Mouse (Mus musculus) left cerebral cortex, adult 8-10 months (tissue): ENCODE measurements at regions not wholly inside any gene's neighbourhood (a gene's known extent, or its start where the extent isn't known, plus 50 kb on each side); places are given as distances from the start of the nearest gene placed in this dataset.

Source experiments
- DNase-seq, 2 experiments: peaks; one replicate each; pipeline ENCODE4 v3.0.0; 2022; ENCODE audit warnings: low spot score in 2 of 2

DNA sequence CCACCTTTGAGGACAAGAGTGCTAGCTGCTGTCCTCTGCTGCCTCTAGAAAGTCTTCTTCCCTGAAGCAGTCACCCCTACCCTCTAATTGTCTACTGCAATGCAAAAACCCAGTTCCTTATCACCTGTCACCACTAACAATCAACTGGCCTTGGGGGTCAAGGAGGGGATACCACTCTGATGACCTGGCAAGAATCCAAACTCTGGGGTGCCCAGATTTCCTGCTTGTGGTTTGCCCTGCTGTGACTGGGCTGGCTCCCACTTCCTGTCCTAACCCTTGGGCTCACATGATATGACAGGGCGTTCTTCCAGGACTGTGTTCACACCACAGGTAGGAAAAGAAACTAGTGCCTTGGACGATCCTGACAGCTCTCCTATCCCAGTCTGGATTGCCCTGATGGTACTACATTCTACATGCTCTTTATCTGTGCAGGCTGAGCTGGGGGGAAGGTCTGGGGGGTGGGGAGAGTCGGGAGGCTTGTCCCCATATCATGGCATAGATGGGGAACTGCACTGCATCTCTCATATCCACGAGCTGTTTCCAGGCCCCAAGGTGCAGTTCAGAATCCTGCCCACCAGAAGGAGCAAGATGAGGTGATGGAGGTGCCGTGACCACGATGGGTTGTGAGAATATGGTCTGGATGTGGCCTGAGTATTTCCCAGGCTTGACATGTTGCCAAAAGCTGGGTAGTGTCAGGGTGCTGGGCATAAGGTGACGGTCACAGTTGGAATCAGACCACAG is 81.0 kb downstream of the Maf start:
- DNase-seq: no peak

DNA sequence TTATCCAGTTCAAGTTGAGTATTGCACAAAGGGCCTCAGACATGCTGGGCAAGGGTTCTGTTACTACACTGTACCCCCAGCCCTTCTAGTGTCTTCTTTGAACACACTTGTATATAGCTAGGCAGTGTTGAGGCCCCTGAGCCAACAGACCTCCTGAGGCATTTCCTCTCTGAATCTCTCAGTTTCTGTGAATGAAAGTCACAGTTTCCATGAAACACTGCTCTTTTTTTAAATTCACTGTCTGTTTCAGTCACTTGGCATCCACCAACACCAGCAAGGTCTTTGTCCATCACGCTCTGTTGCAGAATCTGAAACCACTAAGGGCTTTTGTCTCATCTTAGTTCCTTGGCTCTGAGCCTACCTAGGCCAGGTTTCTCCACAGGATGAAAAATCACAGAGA is 82.5 kb downstream of the Maf start:
- no peak for DNase-seq

DNA sequence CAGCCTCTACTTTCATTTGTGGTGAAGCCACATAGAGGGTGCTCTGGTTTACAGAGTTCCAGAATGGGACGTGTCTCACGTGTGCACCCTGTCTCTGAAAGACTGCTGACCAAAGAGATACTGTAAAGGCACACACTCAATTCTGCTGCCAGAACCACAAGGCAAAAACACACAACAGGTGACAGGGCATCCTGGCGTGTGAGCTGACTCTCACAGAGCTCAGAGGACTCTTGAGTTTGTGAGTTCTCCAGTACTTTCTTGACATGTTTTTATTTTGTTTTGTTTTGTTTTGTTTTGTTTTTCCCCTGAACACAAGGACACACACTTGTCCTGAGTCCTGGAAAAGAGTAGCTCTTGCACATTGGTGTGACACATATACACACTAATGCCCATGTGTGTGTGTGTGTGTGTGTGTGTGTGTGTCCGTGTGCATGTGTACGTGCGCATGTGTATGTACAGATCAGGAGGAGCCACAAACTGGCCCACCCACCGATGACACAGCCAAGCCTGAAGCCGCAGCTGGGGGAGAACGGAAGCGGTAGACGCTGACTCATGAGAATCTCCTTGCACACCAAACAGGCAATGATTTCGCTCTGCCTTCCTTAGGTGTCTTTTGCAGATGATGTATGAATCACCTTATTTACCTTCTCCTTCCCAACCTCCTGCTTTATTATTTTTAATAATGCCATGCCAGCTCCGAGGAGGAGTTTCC is 89.4 kb downstream of the Maf start:
- DNase-seq: peak in 1 of 2 experiments; percentile 20

DNA sequence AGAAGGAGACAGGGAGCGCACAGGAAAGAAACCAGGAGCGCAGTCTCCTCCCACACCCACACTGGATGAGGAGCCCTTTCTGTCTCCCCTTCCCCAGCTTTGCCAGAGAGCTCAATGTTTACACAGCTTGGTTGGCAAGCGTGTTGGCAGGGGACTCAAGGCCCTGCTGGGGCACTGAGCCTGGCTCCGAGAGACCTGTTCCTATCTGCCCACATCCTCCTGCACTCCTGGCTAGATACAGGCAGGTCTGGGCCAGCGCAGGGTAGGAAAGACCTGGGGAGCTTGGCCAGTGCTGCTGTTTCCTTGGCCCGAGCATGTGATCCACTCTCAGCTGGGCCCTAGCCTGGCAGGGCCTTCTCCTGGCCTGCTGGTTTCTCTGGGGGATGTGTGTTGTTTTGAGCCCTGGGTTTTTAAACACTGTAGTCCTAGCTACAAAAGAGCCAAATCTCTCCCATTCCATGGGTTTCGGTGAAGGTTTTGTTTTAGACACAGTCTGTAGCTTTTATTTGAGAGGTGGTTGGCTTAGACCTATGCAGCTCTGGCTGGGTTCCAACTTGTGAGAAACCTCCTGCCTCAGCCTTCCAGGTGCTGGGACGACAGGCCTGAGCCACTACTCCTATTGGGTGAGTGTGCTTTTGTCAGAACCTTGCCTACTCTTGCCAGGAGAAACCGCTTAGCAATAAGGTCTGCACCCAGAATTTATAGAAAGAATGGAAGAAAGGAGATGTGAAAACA is 90.6 kb downstream of the Maf start:
- no peak for DNase-seq

DNA sequence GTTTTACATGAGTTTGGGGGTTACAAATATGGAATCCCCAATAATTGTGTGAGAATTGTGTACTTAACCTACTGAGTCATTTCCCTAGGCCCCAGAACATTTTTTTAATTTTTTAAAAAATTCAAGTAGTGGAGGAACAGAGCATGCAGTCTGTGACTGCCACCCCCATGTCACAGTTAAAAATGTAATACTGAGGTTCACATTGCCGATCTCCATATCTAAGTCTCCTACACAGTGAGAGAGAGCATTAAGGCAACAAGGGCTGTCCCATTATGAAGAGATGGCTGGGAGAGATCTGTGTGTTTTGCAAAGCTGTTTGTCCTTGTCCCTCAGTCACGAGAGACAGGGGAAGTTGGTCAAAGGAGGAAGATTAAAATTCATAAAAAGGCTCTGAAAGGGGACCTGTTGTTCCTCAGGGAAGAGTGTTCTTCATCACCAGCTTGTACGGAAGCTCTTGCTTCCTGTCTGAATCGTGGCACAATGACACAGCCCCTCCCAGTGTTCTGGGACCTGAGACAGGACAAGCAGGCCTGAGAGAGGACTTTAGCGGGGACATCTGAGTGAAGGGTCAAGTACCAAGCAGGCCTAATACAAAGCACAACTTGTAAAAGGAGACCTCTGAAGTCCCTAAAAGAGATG is 93.5 kb downstream of the Maf start:
- DNase-seq: no peak

DNA sequence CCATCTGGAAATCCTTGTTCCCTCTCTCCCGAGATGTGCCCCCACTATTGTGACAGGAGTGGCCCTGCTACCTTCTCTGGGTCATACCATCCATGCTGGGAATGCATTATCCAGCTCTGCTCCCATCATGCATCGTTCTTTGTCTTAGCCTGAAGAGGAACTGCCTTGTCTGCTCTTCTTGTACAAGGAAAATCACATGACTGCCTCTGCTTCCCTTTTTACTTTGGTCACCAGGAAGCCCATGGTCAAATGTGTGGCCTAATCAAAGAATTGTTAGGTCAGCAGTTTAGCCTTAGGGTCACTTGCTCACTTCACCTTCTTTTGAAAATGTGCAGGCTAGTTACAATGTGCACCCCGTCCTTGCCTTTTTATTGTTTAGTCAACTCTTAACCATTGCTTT is 95.5 kb downstream of the Maf start:
- no peak for DNase-seq

DNA sequence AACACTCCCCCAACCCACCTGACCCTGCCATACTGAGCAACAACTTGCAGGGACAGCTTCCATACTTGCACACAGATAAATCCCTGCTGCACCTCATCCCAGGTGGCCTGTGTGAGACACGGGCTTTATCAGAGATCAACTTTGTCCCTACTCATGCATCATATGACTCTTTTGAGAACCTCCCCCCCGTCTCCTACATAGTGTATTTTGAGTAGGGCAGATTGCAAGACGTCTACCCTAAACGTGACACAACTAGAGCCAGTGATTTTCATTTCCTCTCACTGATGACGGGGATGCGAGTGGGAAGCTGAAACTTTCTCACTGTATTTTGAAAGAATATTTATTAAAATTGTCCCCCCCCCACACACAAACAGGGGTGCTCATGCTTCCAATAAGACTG is 107.8 kb downstream of the Maf start:
- DNase-seq: no peak

DNA sequence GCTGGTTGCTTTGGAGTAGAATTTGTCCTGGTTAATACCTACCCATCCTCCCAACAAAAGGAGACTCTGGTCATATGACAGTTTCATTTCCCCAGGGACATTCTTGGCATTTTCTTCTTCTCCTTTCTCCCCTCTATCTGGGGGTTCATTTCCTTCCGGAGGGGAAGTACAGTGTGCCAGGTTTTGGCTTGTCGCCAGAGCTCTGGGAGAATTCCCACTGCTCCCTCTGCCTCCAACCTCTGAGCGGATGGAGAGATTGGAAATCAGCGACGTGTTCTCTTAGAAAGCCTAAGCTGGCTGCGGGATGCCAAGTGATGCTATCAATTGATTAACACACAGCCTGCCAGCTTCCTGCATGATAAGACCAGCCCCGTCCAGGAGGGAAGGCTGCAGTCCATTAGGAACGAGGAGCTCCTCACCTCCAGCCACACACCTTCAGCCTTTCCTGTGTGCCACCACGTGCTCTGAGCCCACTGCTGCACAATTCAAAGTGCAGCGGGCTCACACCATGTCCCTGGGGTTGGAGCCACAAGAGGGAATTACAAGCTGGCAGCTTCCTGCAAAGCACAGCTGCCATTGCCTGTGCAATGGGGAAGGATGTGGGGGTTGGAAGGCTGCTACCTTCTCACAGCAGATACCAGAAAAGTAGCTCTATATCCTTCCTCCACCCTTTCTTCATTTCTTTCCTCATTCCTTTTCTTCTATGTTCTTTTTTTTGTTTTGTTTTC is 110.2 kb downstream of the Maf start:
- no peak for DNase-seq

DNA sequence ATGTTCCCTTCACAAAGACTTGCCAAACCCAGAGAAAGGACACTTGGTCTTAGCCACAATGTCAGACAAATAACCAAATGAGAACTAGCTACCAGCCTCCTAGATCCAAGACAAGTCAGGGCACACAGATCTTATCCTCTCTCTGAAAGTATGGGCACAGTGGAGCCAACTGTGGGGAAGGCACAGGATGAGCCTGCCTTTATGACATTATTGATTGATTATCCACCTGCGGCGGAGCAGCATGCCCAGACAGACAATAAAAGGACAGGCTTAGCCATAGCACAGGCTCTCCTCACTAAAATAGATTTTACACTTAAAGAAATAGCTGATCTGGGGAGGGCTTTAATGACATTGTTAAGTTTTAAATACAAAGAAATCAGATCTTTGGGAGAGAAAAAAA is 117.9 kb downstream of the Maf start:
- no peak for DNase-seq

DNA sequence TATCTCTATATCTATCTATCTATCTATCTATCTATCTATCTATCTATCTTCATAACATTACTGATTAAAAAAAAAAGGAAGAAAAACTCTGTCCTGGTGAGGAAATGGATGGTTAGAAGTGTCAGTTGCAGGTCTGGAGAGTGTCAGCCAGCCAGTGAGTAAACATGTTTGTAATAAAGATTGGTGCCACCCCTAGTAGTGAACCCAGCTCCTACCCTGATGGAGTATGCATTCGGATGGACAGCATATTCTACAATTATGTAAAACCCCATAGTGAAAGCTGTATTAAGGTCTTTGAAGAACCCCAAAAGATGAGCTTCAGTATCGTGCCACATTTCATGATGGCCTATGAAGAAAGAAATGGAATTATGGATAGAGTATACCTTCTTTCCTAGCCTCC is 118.5 kb downstream of the Maf start:
- no peak for DNase-seq

DNA sequence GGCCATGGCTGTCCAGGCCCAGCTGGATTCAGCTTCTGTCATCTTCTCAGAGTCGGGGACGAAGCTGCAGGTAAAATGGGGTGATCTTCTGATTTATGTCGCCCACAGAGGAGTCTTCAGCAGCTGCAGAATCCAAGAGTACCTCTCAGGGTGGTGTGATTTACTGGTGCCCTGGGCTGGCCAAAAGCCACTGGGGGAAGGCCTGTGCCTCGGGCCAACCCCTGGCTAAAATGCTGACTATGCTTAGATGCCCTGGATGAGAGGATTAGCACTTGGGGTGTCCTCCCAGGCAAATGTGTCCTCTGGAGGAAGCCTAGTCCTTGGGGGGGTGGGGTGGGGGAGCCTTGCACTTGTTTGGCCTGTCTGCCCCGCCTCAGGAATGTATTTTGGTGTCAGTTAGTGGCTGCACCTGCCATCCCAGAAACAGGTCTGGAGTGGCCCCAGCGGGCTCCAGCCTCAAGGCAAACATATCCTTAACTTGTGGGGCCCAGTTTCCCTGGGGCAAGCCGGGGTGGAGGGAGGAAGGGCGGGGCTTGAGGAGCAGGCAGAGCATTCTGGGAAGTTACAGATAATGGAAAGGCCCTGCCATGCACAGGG is 123.2 kb downstream of the Maf start:
- DNase-seq: no peak

DNA sequence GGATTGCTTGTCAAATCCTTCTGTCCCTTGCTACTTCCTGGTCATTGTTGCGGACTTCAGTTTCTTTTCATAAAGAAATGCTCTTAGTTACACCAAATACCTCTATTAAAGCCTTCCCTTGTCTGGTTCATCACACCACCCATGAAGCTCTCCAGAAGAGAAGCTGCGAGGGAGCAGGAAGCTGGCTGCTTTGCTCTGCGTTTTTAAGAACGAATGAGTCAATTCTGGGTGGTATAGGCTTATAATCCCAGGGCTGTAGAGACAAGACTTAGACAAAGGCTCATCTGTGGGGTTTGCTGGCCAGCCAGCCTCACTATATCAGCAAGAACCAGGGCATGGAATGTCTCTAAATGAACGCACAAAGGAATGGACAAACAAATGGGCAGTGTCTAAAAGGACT is 124.4 kb downstream of the Maf start:
- DNase-seq: no peak

DNA sequence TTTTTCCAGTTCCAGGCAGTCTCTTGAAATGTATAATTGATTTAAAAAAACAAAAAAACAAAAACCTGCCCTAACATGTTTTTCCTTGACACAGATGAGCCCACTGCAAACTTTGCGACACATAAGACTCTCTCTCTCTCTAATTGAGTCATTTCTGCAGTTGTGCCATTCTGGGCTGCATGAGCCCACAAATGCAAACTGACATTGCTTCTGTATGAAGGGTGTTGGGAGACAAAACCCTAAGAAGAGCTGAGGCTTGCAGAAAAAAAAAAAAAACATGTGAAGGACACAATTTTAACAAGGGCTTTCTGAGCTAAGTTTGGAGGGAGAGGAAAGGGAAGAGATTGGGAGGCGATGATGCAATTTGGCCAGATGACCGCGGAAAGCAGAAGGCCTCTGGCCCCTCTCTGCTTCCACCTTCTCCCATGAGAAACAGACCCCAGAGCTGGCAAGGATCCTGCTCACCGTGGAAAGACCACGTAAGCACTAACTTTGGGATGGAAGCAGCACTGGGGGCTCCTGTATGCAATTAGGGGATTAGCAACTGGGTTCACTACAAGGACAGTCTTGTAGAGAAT is 125.6 kb downstream of the Maf start:
- no peak for DNase-seq

DNA sequence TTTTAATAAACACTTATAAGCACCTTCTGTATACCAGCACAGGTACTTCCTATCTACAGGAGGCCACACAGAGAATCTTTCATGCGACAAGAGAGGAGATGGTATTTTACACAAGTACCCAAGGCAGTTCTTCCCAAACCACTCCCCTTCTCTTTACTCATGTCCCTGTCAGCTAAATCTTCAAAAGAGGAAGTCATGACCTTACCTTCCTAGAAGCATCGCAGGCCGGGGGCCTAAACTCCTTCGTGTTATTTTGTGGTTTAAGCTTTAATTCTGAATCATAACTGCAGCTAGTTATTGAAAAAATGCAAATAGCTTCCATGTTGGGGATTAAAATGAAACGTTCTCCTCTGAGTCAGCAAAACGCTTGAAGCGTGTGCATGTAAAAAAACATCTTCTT is 139.2 kb downstream of the Maf start:
- DNase-seq: no peak

DNA sequence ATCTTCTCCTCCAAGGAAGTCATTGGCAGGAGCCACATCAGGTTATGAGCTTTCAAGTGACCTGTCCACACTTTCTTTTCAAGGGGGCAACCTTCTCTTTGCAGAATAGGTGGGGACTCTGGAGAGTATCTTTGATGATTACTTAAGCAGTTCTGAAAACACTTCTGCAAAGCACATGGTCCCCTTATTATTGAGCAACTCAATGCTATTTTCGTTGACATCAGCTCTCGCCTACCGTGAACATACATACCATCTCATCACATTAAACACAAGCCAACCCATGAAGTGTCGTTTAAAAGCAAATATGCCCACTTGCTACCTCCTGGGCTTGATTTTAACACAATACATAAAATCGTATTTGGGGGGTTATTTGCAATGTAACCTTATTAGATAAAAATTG is 141.8 kb downstream of the Maf start:
- no peak for DNase-seq

DNA sequence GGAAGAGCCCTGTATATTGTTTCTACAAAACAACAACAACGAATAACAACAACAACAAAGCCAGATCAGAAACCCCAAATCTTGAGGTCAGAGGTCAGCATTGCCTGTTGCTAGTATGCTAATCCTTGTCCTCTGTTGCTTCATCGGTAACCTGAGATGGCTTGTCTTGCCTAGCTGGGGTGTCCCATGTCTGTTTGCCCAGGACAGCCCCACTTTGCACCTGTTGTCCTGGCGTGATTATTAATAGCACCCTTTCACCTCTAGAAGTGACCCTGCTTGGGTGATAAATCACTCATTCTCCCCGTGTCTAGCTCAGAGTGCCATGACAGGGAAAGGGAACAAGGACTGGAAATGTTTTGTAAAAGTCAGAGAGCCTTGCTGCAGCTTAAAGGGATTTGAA is 145.2 kb downstream of the Maf start:
- no peak for DNase-seq

DNA sequence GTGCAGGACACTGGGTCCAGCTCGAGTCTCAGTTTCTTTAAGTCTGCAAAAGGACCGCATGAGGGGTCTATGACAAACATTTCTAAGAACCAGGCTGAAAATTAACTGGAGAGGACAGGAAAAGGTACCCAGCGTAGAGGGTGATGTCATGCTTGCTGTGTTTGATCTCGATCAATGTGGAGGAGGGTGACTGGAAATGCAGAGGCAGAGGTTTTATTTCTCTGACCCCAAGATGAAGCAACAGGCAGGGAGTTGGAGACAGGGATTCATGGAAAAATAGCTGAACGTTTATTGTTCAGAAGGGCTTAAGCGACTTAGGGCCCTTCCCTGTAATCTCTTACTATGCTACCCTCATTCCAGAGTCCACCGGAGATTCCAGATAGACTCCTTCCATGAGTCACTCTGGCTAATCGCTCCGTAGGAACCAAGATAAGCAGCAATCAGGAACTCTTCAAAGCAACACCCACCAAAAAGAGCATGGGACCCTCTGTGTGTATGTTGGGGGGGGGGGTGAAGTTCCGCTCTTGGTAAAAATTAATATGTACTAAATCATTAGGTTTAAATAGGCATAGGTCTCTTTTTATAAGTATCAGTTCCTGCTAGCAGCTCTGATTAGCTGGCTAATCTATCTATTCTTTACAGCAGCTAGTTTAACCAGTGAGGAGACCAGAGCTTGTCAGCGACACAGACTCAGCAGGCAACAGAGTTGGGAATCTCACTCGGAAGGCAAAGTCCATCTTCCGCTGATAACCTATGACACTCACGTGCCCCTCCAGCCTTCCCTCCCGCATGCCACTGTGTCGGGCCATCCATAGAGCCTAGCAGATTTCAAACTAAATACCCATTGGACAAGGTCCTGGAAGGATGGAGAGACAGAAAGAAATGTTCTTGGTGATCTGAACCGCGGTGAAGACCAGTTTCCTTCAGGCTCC is 146.3 kb downstream of the Maf start:
- DNase-seq: no peak

DNA sequence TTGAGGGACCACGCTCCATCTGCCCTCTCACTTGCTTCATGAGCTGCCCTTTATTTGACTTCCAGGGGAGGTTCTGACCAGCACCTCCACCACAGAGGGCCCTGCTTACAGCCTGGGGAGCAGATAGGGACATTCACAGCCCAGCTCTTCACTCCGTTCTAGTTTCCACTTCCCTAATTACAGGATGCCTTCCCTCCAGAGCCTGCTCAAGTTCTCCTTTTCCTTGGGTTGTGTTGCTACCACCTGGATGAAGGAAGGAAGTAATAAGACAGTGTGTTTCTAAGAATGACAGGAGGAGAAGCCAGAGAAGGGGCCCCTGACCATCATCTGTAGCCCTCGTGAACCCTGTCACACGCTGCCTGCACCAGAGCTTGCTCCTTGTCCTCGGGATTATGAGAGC is 152.1 kb downstream of the Maf start:
- DNase-seq: no peak

DNA sequence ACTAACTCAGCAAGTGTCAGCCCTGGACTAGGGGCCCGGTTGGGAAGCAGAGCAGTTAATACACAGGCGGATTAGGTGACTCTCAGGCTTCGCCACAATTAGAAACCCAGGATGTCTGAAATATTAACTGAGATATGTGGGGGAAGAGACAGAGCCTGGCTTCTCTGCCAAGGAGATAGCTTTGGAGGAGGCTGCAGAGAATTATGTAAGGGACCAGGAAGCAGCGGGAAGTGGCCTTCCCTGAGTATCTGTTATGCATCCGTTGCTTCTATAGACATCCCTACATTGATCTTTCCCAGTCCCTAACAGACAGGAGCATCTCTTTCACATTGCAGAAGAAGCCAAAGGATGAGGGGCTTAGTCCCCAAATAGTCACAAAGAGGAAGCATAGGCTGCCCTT is 153.4 kb downstream of the Maf start:
- no peak for DNase-seq

DNA sequence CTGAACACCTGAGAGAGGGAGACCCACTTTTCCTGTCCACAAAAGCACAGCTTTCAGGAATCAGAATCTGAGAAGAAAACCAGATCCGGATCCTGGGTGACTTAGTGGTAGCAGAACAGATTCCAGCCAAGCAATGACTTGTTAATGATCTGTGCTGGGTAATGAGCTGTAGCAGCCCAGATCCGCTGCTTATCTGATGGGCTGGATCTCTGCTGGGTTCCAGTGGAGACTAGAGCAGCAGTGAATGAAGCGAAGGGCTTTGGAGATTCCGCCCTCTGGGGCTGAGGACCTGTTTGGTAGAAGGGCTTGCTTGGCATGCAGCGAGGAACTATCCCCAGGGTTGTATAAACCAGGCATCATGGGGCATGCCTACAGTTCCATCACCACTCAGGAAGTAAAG is 156.3 kb downstream of the Maf start:
- DNase-seq: no peak
